Mouse (Mus musculus) olfactory bulb, adult 2 months (tissue): ENCODE data around the gene Gnat1.

Experiments
- CTCF ChIP-seq: fragments of 200-500 bp; IDR thresholded peaks from 2 replicates; pipeline ENCODE4 v1.5.1; 2012; ENCODE audit warnings: low read depth, mild to moderate bottlenecking, low read length, moderate library complexity; ENCODE audit not compliant: insufficient read depth
- POLR2A ChIP-seq: fragments of 200-500 bp; IDR thresholded peaks from 2 replicates; pipeline ENCODE4 v1.6.1; 2012; ENCODE audit warnings: mild to moderate bottlenecking, low read depth, low read length, moderate library complexity; ENCODE audit not compliant: insufficient read depth

- TF ChIP-seq POLR2A (no peak), CTCF (no peak)
These were observed 30.7 kb downstream of the Gnat1 start for GRCm38 (mm10) chr9:107648767-107649166.
